Mouse (Mus musculus): Measurements from ENCODE around the gene Dram1.

DNA sequence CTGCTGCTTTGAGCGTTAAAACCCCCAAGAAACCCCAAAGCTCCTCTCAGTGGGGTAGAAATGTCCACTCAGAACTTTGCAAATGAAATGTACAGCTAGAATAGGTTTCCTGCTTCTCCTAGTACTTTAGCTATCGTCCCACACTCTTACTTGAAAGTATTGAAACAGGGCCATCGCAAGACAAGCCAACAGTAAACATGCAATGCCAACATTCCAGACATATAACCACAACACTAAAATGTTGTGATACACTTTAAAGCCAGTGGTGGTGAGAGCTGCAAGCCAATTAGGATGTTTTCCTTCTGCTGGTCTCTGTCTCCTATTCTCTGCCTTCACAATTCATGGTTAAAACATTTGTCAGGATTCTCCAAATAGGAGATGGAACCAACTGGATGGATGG is 97.2 kb downstream of the Dram1 start:
- TF ChIP-seq CTCF (IDR thresholded peaks at IDR 0.05; ENCODE audit: control insufficient read depth, insufficient read depth, low read length) (no peak), POLR2A (IDR thresholded peaks at IDR 0.05; ENCODE audit: borderline replicate concordance, control insufficient read depth, low read depth, low read length) (no peak)

Measured in bone marrow, adult 2 months (tissue).